Mouse (Mus musculus): ENCODE measurements around the gene 1700001C02Rik. TPM values are rescaled to one million over a fixed set of nuclear protein-coding genes. Genes with fewer than 3 reads are reported as not detected.

1700001C02Rik gene
- polyA plus RNA-seq, 1 experiment from 2014 or later, result not detected

- Histone ChIP-seq H3K27ac (ENCODE audit: low read depth) (no peak overlapping the region), H3K9me3 (ENCODE audit: control insufficient read depth, low read length) (no peaks in the 10 kb centered on the region), H3K27me3 (replicated peaks; ENCODE audit: control insufficient read depth, insufficient read depth, low read length) (no peaks in the 10 kb centered on the region), H3K4me3 (ENCODE audit: low read depth, low read length) (no peak overlapping the region), H3K36me3 (ENCODE audit: control insufficient read depth, insufficient read depth, low read length) (no peaks in the 10 kb centered on the region), H3K4me1 (replicated peaks; ENCODE audit: control insufficient read depth, insufficient read depth, low read length) (peaks cover 28% of the 10 kb centered on the region), H3K4me2 (ENCODE audit: low read length) (no peak overlapping the region), H3K9ac (ENCODE audit: low read length) (no peak overlapping the region)
- DNase-seq (ENCODE audit: low spot score) (no peak), ATAC-seq (replicated peaks; ENCODE audit: low FRiP score, low TSS enrichment, low read depth) (no peak)
- 60% methylated on average over 3 of the region's 3 CpGs for WGBS
Measured at GRCm38 (mm10) chr5:30524213-30524612, 58.4 kb downstream of the 1700001C02Rik start.

GRCm38 (mm10) chr5:30525920-30526836 lies 60.3 kb downstream of the 1700001C02Rik start:
- no peak overlapping the region for H3K9ac ChIP-seq (ENCODE audit: low read length)
- H3K4me1 ChIP-seq (replicated peaks; ENCODE audit: control insufficient read depth, insufficient read depth, low read length), result peaks cover 17% of the 10 kb centered on the region
- H3K27ac ChIP-seq (ENCODE audit: low read depth), result peak overlapping the region; percentile 85
- H3K27me3 ChIP-seq (replicated peaks; ENCODE audit: control insufficient read depth, insufficient read depth, low read length), result no peaks in the 10 kb centered on the region
- ATAC-seq (replicated peaks; ENCODE audit: low FRiP score, low TSS enrichment, low read depth), result peak; percentile 80
- no peaks in the 10 kb centered on the region for H3K36me3 ChIP-seq (ENCODE audit: control insufficient read depth, insufficient read depth, low read length)
- no peak overlapping the region for H3K4me2 ChIP-seq (ENCODE audit: low read length)
- H3K9me3 ChIP-seq (ENCODE audit: control insufficient read depth, low read length), result no peaks in the 10 kb centered on the region
- peak; percentile 72 for DNase-seq (ENCODE audit: low spot score)
- 10% methylated on average over 12 of the region's 12 CpGs for WGBS
- no peak overlapping the region for H3K4me3 ChIP-seq (ENCODE audit: low read depth, low read length)

DNA sequence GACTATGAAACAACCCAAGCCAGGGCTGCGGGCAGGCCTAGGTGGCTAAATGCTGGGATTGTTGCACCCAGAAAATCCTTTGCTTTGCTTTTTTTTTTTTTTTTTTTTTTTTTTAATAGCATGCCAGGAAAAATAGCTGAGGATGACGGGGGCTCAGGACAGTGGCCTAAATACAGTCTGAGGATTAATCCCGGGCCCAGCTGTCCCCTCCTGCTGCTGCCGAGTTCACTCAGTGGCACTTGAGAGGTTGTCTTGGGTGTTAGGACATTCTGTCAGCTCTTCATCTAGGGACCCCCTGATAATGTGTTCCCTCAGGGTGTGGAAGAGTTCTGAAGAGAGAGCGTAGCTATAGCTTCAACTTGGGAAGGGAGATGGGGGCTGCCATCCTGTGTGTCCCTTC lies 61.3 kb downstream of the 1700001C02Rik start:
- Histone ChIP-seq H3K27ac (ENCODE audit: low read depth) (peak overlapping the region; percentile 85), H3K4me2 (ENCODE audit: low read length) (no peak overlapping the region), H3K4me1 (replicated peaks; ENCODE audit: control insufficient read depth, insufficient read depth, low read length) (peaks cover 17% of the 10 kb centered on the region), H3K4me3 (ENCODE audit: low read depth, low read length) (no peak overlapping the region), H3K9me3 (ENCODE audit: control insufficient read depth, low read length) (no peaks in the 10 kb centered on the region), H3K9ac (ENCODE audit: low read length) (no peak overlapping the region), H3K27me3 (replicated peaks; ENCODE audit: control insufficient read depth, insufficient read depth, low read length) (no peaks in the 10 kb centered on the region), H3K36me3 (ENCODE audit: control insufficient read depth, insufficient read depth, low read length) (no peaks in the 10 kb centered on the region)
- WGBS, result 73% methylated on average over 5 of the region's 5 CpGs
- no peak for DNase-seq (ENCODE audit: low spot score)
- no peak for ATAC-seq (replicated peaks; ENCODE audit: low FRiP score, low TSS enrichment, low read depth)

DNA sequence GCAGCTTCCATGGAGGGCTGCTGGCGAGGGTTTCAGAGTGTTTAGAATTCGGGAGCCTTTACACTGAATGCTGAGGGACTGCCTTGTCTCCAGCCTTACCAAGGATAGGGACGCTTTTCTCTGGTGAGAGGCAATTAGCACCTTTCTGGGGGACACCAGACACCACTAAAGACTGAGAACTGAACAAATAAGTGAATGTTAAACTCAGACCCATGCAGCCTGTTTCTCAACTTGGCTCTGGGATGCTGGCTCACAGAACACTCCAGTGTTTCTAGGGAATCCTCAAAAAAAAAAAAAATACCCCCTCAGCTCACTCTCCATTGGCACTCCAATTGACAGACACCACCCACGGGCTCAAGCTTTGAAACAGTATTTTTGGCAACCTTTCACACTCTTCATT lies 63.1 kb downstream of the 1700001C02Rik start:
- Histone ChIP-seq H3K4me2 (ENCODE audit: low read length) (no peak overlapping the region), H3K4me3 (ENCODE audit: low read depth, low read length) (no peak overlapping the region), H3K9ac (ENCODE audit: low read length) (no peak overlapping the region), H3K27ac (ENCODE audit: low read depth) (no peak overlapping the region), H3K4me1 (replicated peaks; ENCODE audit: control insufficient read depth, insufficient read depth, low read length) (peaks cover 17% of the 10 kb centered on the region), H3K27me3 (replicated peaks; ENCODE audit: control insufficient read depth, insufficient read depth, low read length) (no peaks in the 10 kb centered on the region), H3K36me3 (ENCODE audit: control insufficient read depth, insufficient read depth, low read length) (no peaks in the 10 kb centered on the region), H3K9me3 (ENCODE audit: control insufficient read depth, low read length) (no peaks in the 10 kb centered on the region)
- ATAC-seq (replicated peaks; ENCODE audit: low FRiP score, low TSS enrichment, low read depth) (no peak), DNase-seq (ENCODE audit: low spot score) (no peak)
- WGBS, result 32% methylated on average over 4 of the region's 4 CpGs

Other genes with a start within 250 kb of the 1700001C02Rik start
- gene Selenoi, start 233.5 kb upstream of the 1700001C02Rik start, polyA plus RNA-seq (2014; fragmentation: Nextera tagmentation; extraction: Ambion mirVana), result 33.3 and 35.0 TPM in 2 replicates
- gene Drc1, start 184.7 kb upstream of the 1700001C02Rik start, polyA plus RNA-seq (2014; fragmentation: Nextera tagmentation; extraction: Ambion mirVana), result 0.46 and 0.56 TPM in 2 replicates
- gene Otof, start 4.1 kb upstream of the 1700001C02Rik start, polyA plus RNA-seq (2014; fragmentation: Nextera tagmentation; extraction: Ambion mirVana), result 1.2 and 1.3 TPM in 2 replicates
- not detected in 2 replicates for gene Cib4, start 79.8 kb downstream of the 1700001C02Rik start, polyA plus RNA-seq (2014; fragmentation: Nextera tagmentation; extraction: Ambion mirVana)
- gene Kcnk3, start 122.1 kb downstream of the 1700001C02Rik start, polyA plus RNA-seq (2014; fragmentation: Nextera tagmentation; extraction: Ambion mirVana), result 36.0 and 39.7 TPM in 2 replicates
- 32.5 and 35.2 TPM in 2 replicates for gene Slc35f6, start 181.9 kb downstream of the 1700001C02Rik start, polyA plus RNA-seq (2014; fragmentation: Nextera tagmentation; extraction: Ambion mirVana)
- gene Cenpa, start 200.7 kb downstream of the 1700001C02Rik start, polyA plus RNA-seq (2014; fragmentation: Nextera tagmentation; extraction: Ambion mirVana), result 292 and 293 TPM in 2 replicates
- gene Dpysl5, start 245.5 kb downstream of the 1700001C02Rik start, polyA plus RNA-seq (2014; fragmentation: Nextera tagmentation; extraction: Ambion mirVana), result 8.7 and 10.4 TPM in 2 replicates